Mouse (Mus musculus) erythroblast, adult 5-6 weeks (primary cell): ENCODE measurements around the gene Nxf7. TPM values are rescaled to one million over a fixed set of nuclear protein-coding genes. Genes with fewer than 3 reads are reported as not detected.
"Not testable (repeated sequence)": the region's sequence is repeated elsewhere in the genome, so short reads cannot be mapped to it uniquely, and the experiment has no call there.

ENCODE experiments used
- ATAC-seq: replicated peaks from 2 replicates; pipeline ENCODE4 v1.8.0; 2016; ENCODE audit warnings: moderate number of reproducible peaks, mild to moderate bottlenecking, moderate TSS enrichment, inconsistent platforms; ENCODE audit not compliant: poor library complexity, low FRiP score, severe bottlenecking
- total RNA-seq, 2 experiments: library from RNA; stranded (forward) in 1 of 2; stranded (reverse) in 1 of 2; fragments of 150-400 nt in 1 of 2; fragments of 200-764, 138-1000 nt in 1 of 2; gene quantifications; 2 replicates each; pipeline versions ENCODE4 v1.2.3 to v1.2.4; 2015 to 2017; ENCODE audit warnings: low replicate concordance in 2 of 2

Nxf7 gene
- not detected in 2 replicates for total RNA-seq (2015; ENCODE audit: low replicate concordance)
- total RNA-seq (2017; ENCODE audit: low replicate concordance): not detected in 2 replicates

DNA sequence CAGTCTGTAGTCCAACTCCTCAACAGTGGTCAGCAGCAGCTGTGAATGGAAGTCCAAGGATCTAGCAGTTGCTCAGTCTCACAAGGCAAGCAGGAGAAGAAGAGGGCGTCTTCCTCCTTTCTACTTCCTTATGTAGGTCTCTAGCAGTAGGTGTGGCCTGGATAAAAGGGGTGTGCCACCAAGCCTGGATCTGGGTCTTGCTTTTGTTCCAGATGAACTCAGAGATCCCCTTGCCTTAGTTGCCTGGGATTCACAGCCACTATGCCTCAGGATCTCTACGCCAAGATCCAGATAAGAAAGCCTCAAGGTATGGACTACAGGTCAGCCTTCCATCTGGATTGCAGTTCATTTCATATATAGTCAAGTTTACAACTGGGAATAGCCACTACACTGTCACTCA, at the start of gene Nxf7:
Gene Nxf7, minus strand, starts transcription at position 101 of the 400 bp plus-strand sequence.
- no peak for ATAC-seq

DNA sequence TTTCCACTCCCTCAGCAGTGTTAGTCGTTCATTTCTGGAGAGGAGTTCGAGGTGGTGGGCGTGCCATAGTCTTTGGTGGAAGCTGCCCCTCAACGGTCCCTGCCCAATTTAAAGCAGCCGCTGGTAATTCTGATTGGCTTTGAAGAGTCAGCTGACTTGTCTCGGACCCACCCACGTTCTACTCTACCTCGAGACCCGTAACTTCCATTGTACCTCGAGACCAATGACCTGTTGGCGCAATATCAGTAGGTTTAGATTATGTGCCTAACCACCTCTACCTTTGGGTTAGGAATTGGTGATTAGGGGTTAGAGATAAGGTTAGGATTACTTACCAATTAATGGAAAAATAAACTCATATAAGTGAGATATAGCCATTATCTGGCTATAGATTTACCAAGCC, 29.0 kb upstream of the Nxf7 start, which contains the start of gene Prame:
Gene Prame, minus strand, starts transcription at position 101 of the 400 bp plus-strand sequence.
- no peak for ATAC-seq

GRCm38 (mm10) chrX:135601298-135602029, 2.9 kb upstream of the Nxf7 start:
- not testable (repeated sequence) for ATAC-seq

GRCm38 (mm10) chrX:135598096-135598495, 481 bp downstream of the Nxf7 start:
- no peak for ATAC-seq

- ATAC-seq: no peak
Measured at GRCm38 (mm10) chrX:135576412-135576811, 22.2 kb downstream of the Nxf7 start.

- not testable (repeated sequence) for ATAC-seq
Measured at GRCm38 (mm10) chrX:135574958-135575628, 23.5 kb downstream of the Nxf7 start.

DNA sequence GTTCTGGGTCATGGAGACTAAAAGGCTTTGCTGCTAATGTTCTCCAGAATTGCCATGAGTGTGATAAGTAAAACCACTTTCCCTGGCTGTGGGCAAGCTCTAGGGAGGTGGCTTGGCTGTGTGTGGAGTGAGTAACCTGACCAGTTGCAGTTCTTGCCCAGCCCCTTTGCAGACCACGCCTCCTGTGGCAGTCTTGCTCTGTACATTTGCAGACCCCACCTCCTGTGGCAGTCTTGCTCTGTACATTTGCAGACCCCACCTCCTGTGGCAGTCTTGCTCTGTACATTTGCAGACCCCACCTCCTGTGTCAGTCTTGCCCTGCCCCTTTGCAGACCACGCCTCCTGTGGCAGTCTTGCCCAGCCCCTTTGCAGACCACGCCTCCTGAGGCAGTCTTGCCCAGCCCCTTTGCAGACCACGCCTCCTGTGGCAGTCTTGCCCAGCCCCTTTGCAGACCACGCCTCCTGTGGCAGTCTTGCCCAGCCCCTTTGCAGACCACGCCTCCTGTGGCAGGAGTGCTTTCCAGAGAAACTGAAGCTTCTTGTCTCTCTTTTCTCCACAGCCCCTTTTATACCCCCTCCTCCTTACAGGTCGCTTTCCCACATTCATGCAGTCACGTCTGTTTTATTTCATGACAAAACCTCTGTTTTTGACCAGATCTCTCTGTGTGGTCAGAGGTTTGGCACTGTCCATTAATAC, 24.2 kb downstream of the Nxf7 start:
- not testable (repeated sequence) for ATAC-seq

- peak; percentile 75 for ATAC-seq
Measured at GRCm38 (mm10) chrX:135569467-135569866, 29.1 kb downstream of the Nxf7 start.

DNA sequence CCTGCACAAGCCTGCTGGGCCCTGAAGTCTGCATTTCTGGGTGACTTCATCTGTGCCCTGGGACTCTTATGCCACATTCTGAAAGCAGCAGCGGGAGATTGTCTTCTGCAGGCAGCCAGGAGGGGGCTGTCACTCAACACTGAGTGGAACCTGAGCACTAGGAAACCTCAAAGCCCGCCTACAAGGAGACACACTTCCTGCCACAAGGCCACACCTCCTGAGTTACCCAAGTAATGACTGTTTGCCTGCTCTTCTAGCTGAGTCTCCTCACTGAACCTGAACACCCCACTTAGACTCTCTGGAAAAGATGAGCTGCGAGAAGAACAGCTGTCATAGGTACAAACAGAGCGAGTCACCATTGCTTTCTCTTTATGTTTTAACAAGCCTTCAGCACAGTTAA, 33.6 kb downstream of the Nxf7 start:
- ATAC-seq: not testable (repeated sequence)

- no peak for ATAC-seq
Measured at GRCm38 (mm10) chrX:135562841-135563240, 35.7 kb downstream of the Nxf7 start.

- ATAC-seq: not testable (repeated sequence)
Measured at GRCm38 (mm10) chrX:135561693-135562092, 36.9 kb downstream of the Nxf7 start.

- ATAC-seq: not testable (repeated sequence)
Measured at GRCm38 (mm10) chrX:135560933-135561332, 37.6 kb downstream of the Nxf7 start.

- ATAC-seq: not testable (repeated sequence)
Measured at GRCm38 (mm10) chrX:135559665-135560064, 38.9 kb downstream of the Nxf7 start.

Other genes starting within 250 kb of the Nxf7 start
- gene Gm5128, start 225.5 kb downstream of the Nxf7 start, total RNA-seq (2015; ENCODE audit: low replicate concordance): not detected in 2 replicates
- gene Gm5128, start 225.5 kb downstream of the Nxf7 start, total RNA-seq (2017; ENCODE audit: low replicate concordance): not detected in 2 replicates
- not detected in 2 replicates for gene Gm7903, start 164.9 kb downstream of the Nxf7 start, total RNA-seq (2015; ENCODE audit: low replicate concordance)
- 0.17 TPM in 1 of 2 replicates, not detected in the other for gene Gm7903, start 164.9 kb downstream of the Nxf7 start, total RNA-seq (2017; ENCODE audit: low replicate concordance)
- not detected in 2 replicates for gene AV320801, start 104.2 kb downstream of the Nxf7 start, total RNA-seq (2015; ENCODE audit: low replicate concordance)
- 0.09 TPM in 1 of 2 replicates, not detected in the other for gene AV320801, start 104.2 kb downstream of the Nxf7 start, total RNA-seq (2017; ENCODE audit: low replicate concordance)
- gene Prame, start 28.9 kb upstream of the Nxf7 start, total RNA-seq (2015; ENCODE audit: low replicate concordance): not detected in 2 replicates
- gene Prame, start 28.9 kb upstream of the Nxf7 start, total RNA-seq (2017; ENCODE audit: low replicate concordance): not detected in 2 replicates
- gene Tcp11x2, start 95.0 kb upstream of the Nxf7 start, total RNA-seq (2015; ENCODE audit: low replicate concordance): not detected in 2 replicates
- gene Tcp11x2, start 95.0 kb upstream of the Nxf7 start, total RNA-seq (2017; ENCODE audit: low replicate concordance): not detected in 2 replicates
- not detected in 2 replicates for gene Tmsb15a, start 126.5 kb upstream of the Nxf7 start, total RNA-seq (2015; ENCODE audit: low replicate concordance)
- gene Tmsb15a, start 126.5 kb upstream of the Nxf7 start, total RNA-seq (2017; ENCODE audit: low replicate concordance): not detected in 2 replicates
- 5.4 and 6.5 TPM in 2 replicates for gene Armcx5, start 144.0 kb upstream of the Nxf7 start, total RNA-seq (2015; ENCODE audit: low replicate concordance)
- gene Armcx5, start 144.0 kb upstream of the Nxf7 start, total RNA-seq (2017; ENCODE audit: low replicate concordance): 4.4 and 4.7 TPM in 2 replicates
- gene Gprasp1, start 144.0 kb upstream of the Nxf7 start, total RNA-seq (2015; ENCODE audit: low replicate concordance): 4.6 and 14.6 TPM in 2 replicates
- gene Gprasp1, start 144.0 kb upstream of the Nxf7 start, total RNA-seq (2017; ENCODE audit: low replicate concordance): 9.2 and 12.9 TPM in 2 replicates
- gene Bhlhb9, start 198.8 kb upstream of the Nxf7 start, total RNA-seq (2015; ENCODE audit: low replicate concordance): 0.38 and 3.8 TPM in 2 replicates
- gene Bhlhb9, start 198.8 kb upstream of the Nxf7 start, total RNA-seq (2017; ENCODE audit: low replicate concordance): 1.8 and 3.4 TPM in 2 replicates
- gene Gprasp2, start 240.3 kb upstream of the Nxf7 start, total RNA-seq (2015; ENCODE audit: low replicate concordance): not detected in 2 replicates
- not detected in 2 replicates for gene Gprasp2, start 240.3 kb upstream of the Nxf7 start, total RNA-seq (2017; ENCODE audit: low replicate concordance)